Mouse (Mus musculus) heart, postnatal 0 days (tissue): ENCODE results near the gene Agbl3. TPM values are rescaled to one million over a fixed set of nuclear protein-coding genes. Genes with fewer than 3 reads are reported as not detected.
A peak's percentile ranks its signal among the peaks of the same experiment; 100 is the strongest.

Source experiments
- ATAC-seq: fragments of 200-750 bp; cut with Nextera tagmentation; 2 replicates; pipeline ENCODE4 v1.8.0; 2017; ENCODE audit warnings: low read depth, moderate number of reproducible peaks, moderate library complexity; ENCODE audit not compliant: insufficient read depth
- DNase-seq: peaks from one replicate; pipeline ENCODE4 v3.0.0-alpha.2; 2016; ENCODE audit warnings: low spot score
- H3K27ac ChIP-seq: fragments of 300-500 bp; sonication (generic); 2 replicates; pipeline ENCODE4 v1.5.1; 2014; ENCODE audit warnings: low read depth, mild to moderate bottlenecking
- H3K27me3 ChIP-seq: fragments of 300-500 bp; sonication (generic); 2 replicates; pipeline ENCODE4 v1.6.1; 2014; ENCODE audit warnings: low read length, mixed read lengths; ENCODE audit not compliant: control insufficient read depth, insufficient read depth
- H3K36me3 ChIP-seq: fragments of 300-500 bp; sonication (generic); replicated peaks from 2 replicates; pipeline ENCODE4 v1.6.1; 2014; ENCODE audit warnings: low read length, mixed read lengths; ENCODE audit not compliant: control insufficient read depth, insufficient read depth
- H3K4me1 ChIP-seq: fragments of 300-500 bp; sonication (generic); 2 replicates; pipeline ENCODE4 v1.6.1; 2014; ENCODE audit warnings: antibody characterized with exemption; ENCODE audit not compliant: control insufficient read depth, insufficient read depth
- H3K4me2 ChIP-seq: fragments of 300-500 bp; sonication (generic); 2 replicates; pipeline ENCODE4 v1.6.1; 2014; ENCODE audit warnings: low read depth, mild to moderate bottlenecking, low read length, moderate library complexity
- H3K4me3 ChIP-seq: fragments of 300-500 bp; sonication (generic); 2 replicates; pipeline ENCODE4 v1.5.1; 2014; ENCODE audit warnings: low read depth, low read length
- H3K9ac ChIP-seq: fragments of 300-500 bp; sonication (generic); replicated peaks from 2 replicates; pipeline ENCODE4 v1.6.1; 2014; ENCODE audit warnings: low read depth, low read length, mixed read lengths
- H3K9me3 ChIP-seq: fragments of 300-500 bp; sonication (generic); replicated peaks from 2 replicates; pipeline ENCODE4 v1.6.1; 2016; ENCODE audit warnings: low read length; ENCODE audit not compliant: control insufficient read depth
- CTCF ChIP-seq: IDR thresholded peaks from 2 replicates; pipeline ENCODE4 v1.5.1; 2016; ENCODE audit warnings: antibody characterized with exemption, control low read depth, low read depth
- EP300 ChIP-seq: IDR thresholded peaks from 2 replicates; pipeline ENCODE4 v1.6.1; 2016; ENCODE audit warnings: antibody characterized with exemption, low read depth
- WGBS: fragments of 180-500 bp; shearing (Covaris S2); extraction: QIAGEN DNeasy Blood & Tissue Kit; methylation state at CpG from one replicate; pipeline ENCODE4 v1.1.7; 2014; 5-methylcytosine and 5-hydroxymethylcytosine counted together
- polyA plus RNA-seq: library from polyadenylated mRNA; unstranded; fragments of >200 nt; fragmentation: Nextera tagmentation; extraction: Ambion mirVana; gene quantifications from 2 replicates; pipeline ENCODE4 v1.2.1, GENCODE M21; 2015
- total RNA-seq: library from RNA; depleted of rRNA; stranded (reverse); fragments of >200 nt; gene quantifications from 2 replicates; pipeline ENCODE4 v1.2.3, GENCODE M21; 2014; ENCODE audit warnings: low replicate concordance

Agbl3 gene
- total and polyA plus RNA-seq, 2 experiments from 2014 or later, result 3.6 to 7.9 TPM

- DNase-seq, result no peak
- no peak for ATAC-seq
- Histone ChIP-seq H3K9me3 (no peaks in the 10 kb centered on the region), H3K27ac (peak overlapping the region; percentile 95), H3K9ac (no peak overlapping the region), H3K4me1 (peaks cover 25% of the 10 kb centered on the region), H3K4me2 (peak overlapping the region; percentile 22; the same call in 1 of the 2 replicates), H3K36me3 (peaks cover under 1% of the 10 kb centered on the region), H3K4me3 (no peak overlapping the region), H3K27me3 (no peaks in the 10 kb centered on the region)
- TF ChIP-seq EP300 (no peak), CTCF (no peak)
- WGBS, result 66% methylated on average over 15 of the region's 15 CpGs
Observed at GRCm38 (mm10) chr6:34875268-34875761, 95.1 kb downstream of the Agbl3 start.

- Histone ChIP-seq H3K4me3 (no peak overlapping the region), H3K36me3 (peaks cover 10% of the 10 kb centered on the region), H3K4me1 (peaks cover 25% of the 10 kb centered on the region), H3K27ac (peak overlapping the region; percentile 95), H3K4me2 (peak overlapping the region; percentile 69; the same call in 1 of the 2 replicates), H3K27me3 (no peaks in the 10 kb centered on the region), H3K9ac (no peak overlapping the region), H3K9me3 (no peaks in the 10 kb centered on the region)
- ATAC-seq, result no peak
- TF ChIP-seq CTCF (peak; percentile 18; the same call in 1 of the 2 replicates), EP300 (no peak)
- WGBS, result 40% methylated on average over 12 of the region's 12 CpGs
- no peak for DNase-seq
Observed at GRCm38 (mm10) chr6:34875966-34876834, 96.0 kb downstream of the Agbl3 start.

- Histone ChIP-seq H3K36me3 (peaks cover 14% of the 10 kb centered on the region), H3K9ac (no peak overlapping the region), H3K4me2 (peak overlapping the region; percentile 69), H3K4me3 (peak overlapping the region; percentile 77), H3K27ac (peak overlapping the region; percentile 95), H3K27me3 (no peaks in the 10 kb centered on the region), H3K9me3 (no peaks in the 10 kb centered on the region), H3K4me1 (peaks cover 25% of the 10 kb centered on the region)
- TF ChIP-seq CTCF, result no peak
- TF ChIP-seq EP300, result no peak
- DNase-seq, result no peak
- ATAC-seq, result no peak
- 19% methylated on average over 2 of the region's 2 CpGs for WGBS
Observed at GRCm38 (mm10) chr6:34876835-34877156, 96.6 kb downstream of the Agbl3 start.

DNA sequence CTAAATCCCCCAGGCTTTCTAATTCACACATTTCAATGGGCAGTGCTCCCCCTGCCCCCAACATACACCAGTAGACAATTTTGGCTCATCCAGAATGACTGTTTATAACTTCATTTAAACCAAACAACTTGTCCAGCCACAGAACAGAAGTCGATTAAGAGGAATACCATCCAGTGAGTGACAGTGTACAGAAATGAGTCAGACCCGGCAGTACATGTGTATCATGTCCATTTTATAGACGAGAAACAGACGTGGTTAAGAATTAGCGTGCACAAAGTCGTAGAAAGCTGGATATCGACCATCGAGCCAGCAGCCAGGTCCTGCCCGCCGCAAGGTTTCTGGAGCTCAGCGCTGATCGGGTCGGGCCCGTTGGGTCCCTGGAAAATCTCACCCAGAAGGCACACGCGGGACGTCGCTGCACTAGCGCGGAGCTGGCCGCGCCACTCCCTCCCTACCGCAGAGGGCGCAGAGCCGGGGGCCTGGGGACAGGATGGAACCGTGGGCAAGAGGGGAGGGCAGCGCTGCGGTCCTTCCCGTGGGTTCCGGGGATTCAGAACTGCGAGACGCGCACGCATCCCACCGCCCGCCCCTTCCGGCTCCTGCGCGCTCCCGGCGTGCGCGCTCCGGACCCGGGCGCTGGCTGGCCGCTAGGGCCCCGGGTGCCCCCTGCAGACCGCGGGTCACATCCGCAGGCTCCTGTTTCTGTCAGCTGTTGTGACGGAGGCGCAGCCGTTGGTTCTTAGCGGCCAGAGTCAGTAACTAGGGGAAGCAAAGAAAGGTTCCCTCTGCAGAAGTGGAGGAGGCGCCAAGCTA is 97.5 kb downstream of the Agbl3 start, which contains the start of gene Cyren:
TSS of gene Cyren (minus strand) at position 552 of the 813 bp plus-strand sequence.
- Histone ChIP-seq H3K4me3 (peak within 1 kb of the TSS; percentile 77), H3K36me3 (peaks cover 20% of the 10 kb centered on the region), H3K27me3 (no peaks in the 10 kb centered on the region), H3K9me3 (no peaks in the 10 kb centered on the region), H3K4me2 (peak within 1 kb of the TSS; percentile 69), H3K27ac (peak within 1 kb of the TSS; percentile 95), H3K4me1 (peaks cover 25% of the 10 kb centered on the region), H3K9ac (peak within 1 kb of the TSS; percentile 78)
- WGBS, result under 1% methylated on average over 56 of the region's 56 CpGs
- DNase-seq (peak; percentile 94), ATAC-seq (peak; percentile 90)
- TF ChIP-seq EP300 (peak; percentile 54; the same call in 1 of the 2 replicates), CTCF (peak; percentile 48)

- no peak for TF ChIP-seq CTCF
- no peak for TF ChIP-seq EP300
- no peak overlapping the region for H3K9ac ChIP-seq
- no peaks in the 10 kb centered on the region for H3K27me3 ChIP-seq
- no peak overlapping the region for H3K4me2 ChIP-seq
- H3K36me3 ChIP-seq, result peaks cover 27% of the 10 kb centered on the region
- no peaks in the 10 kb centered on the region for H3K9me3 ChIP-seq
- peaks cover 25% of the 10 kb centered on the region for H3K4me1 ChIP-seq
- H3K4me3 ChIP-seq, result no peak overlapping the region
- no peak overlapping the region for H3K27ac ChIP-seq
- DNase-seq (no peak), ATAC-seq (no peak)
- 84% methylated on average over 16 of the region's 16 CpGs for WGBS
Observed at GRCm38 (mm10) chr6:34879101-34879740, 99.0 kb downstream of the Agbl3 start.
